In genomic region chr2:27461881-27462660, GRCm38 (mm10) we compare ENCODE assay signal across 19 mouse cellular contexts. TPM values are rescaled to one million over a fixed set of nuclear protein-coding genes. Genes with fewer than 3 reads are reported as not detected.
DNase-seq lines count a peak whose midpoint lies in the region; ATAC-seq and TF ChIP-seq lines count a peak whose summit lies in the region.
"Had no signal": no experiment of that assay in that cellular context is flagged by ENCODE, and none has a peak within 500 bp of the region (broad histone marks: within the 10 kb centered on the region; RNA-seq: fewer than 3 reads in every experiment).

No protein-coding gene starts in this region.

- intact Hi-C loops in left cerebral cortex, postnatal 25 days (cut with DNase I): no loop called here

- H3K4me1 ChIP-seq in kidney, adult 2 months (ENCODE audit: control insufficient read depth, insufficient read depth, low read length): no peaks in the 10 kb centered on the region; the same call in 1 of the 2 replicates
- no peaks in the 10 kb centered on the region for H3K4me1 ChIP-seq in kidney, embryonic 16.5 days (ENCODE audit: insufficient read depth, low read length)
- H3K4me1 ChIP-seq: forebrain, embryonic 12.5 days; heart, embryonic 15.5 days had no signal

- H3K9me3 ChIP-seq in kidney, embryonic 16.5 days (ENCODE audit: low read length): no peaks in the 10 kb centered on the region
- H3K9me3 ChIP-seq: embryonic facial prominence, embryonic 13.5 days; forebrain, embryonic 12.5 days; heart, embryonic 15.5 days had no signal

- 74% methylated on average over 4 of the region's 4 CpGs for WGBS in kidney, adult 2 months
- 87% methylated on average over 4 of the region's 4 CpGs for WGBS in kidney, embryonic 16.5 days

- H3K27me3 ChIP-seq in kidney, adult 2 months (replicated peaks; ENCODE audit: control insufficient read depth, insufficient read depth, low read length): no peaks in the 10 kb centered on the region
- no peaks in the 10 kb centered on the region for H3K27me3 ChIP-seq in kidney, embryonic 16.5 days (ENCODE audit: insufficient read depth, low read length)
- H3K27me3 ChIP-seq: embryonic facial prominence, embryonic 13.5 days; forebrain, embryonic 12.5 days; heart, embryonic 15.5 days had no signal

- no peaks in the 10 kb centered on the region for H3K36me3 ChIP-seq in kidney, adult 2 months (ENCODE audit: control insufficient read depth, insufficient read depth, low read length)
- peaks cover 73% of the 10 kb centered on the region for H3K36me3 ChIP-seq in kidney, embryonic 16.5 days (ENCODE audit: insufficient read depth, low read length)

- no peak overlapping the region for H3K4me3 ChIP-seq in kidney, adult 2 months (ENCODE audit: insufficient read depth, low read depth, low read length)
- no peak overlapping the region for H3K4me3 ChIP-seq in kidney, embryonic 16.5 days (ENCODE audit: low read length)
- H3K4me3 ChIP-seq: embryonic facial prominence, embryonic 13.5 days; erythroblast, embryonic 14.5 days; forebrain, embryonic 12.5 days; heart, embryonic 15.5 days had no signal

- H3K9ac ChIP-seq in kidney, embryonic 16.5 days (replicated peaks; ENCODE audit: low read length): no peak overlapping the region
- H3K9ac ChIP-seq: embryonic facial prominence, embryonic 13.5 days; forebrain, embryonic 12.5 days; heart, embryonic 15.5 days; hindbrain, embryonic 14.5 days; liver, embryonic 14.5 days had no signal

- H3K27ac ChIP-seq in kidney, adult 2 months (ENCODE audit: insufficient read depth, low read depth, low read length): peak overlapping the region; percentile 18; the same call in 1 of the 2 replicates
- no peak overlapping the region for H3K27ac ChIP-seq in kidney, embryonic 16.5 days (ENCODE audit: low read length)
- H3K27ac ChIP-seq: embryonic facial prominence, embryonic 13.5 days; forebrain, embryonic 12.5 days; heart, embryonic 15.5 days; hindbrain, embryonic 14.5 days; liver, embryonic 14.5 days had no signal

- TF ChIP-seq POLR2A in kidney, adult 2 months (IDR thresholded peaks at IDR 0.05; ENCODE audit: low read depth, low read length): no peak

- no peak overlapping the region for H3K4me2 ChIP-seq in kidney, embryonic 16.5 days (replicated peaks; ENCODE audit: low read depth, low read length)
- H3K4me2 ChIP-seq: embryonic facial prominence, embryonic 13.5 days; forebrain, embryonic 12.5 days; heart, embryonic 15.5 days; hindbrain, embryonic 14.5 days had no signal

- ATAC-seq in kidney, embryonic 16.5 days (ENCODE audit: low FRiP score, low TSS enrichment): no peak
- ATAC-seq: inflammation-experienced regulatory T-cells, adult 6 months had no signal

- DNase-seq in adrenal gland, adult 2 months: peak; percentile 23
- DNase-seq in adrenal gland, postnatal 4 days (ENCODE audit: low spot score in 2 of 2): no peak
- peak; percentile 95 for DNase-seq in kidney, adult 2 months
- DNase-seq in kidney, adult 9 months: peak; percentile 94
- DNase-seq in yolk sac, embryonic 10.5 days (ENCODE audit: low spot score): peak; percentile 79
- no peak for DNase-seq in left cerebral cortex, postnatal 25 days (ENCODE audit: low spot score in 2 of 2)
- DNase-seq: cerebellum, adult 18-20 months; cerebellum, postnatal 25 days; embryo, embryonic 11 days; heart, postnatal 4 days; midbrain, embryonic 14.5 days had no signal

- no peak for TF ChIP-seq CTCF in kidney, adult 2 months (conservative IDR thresholded peaks at IDR 0.05; ENCODE audit: insufficient read depth, insufficient read length, low read depth, low read length)

RNA-seq across cellular contexts. Expression of gene Brd3os, which starts 19.9 kb away (rescaled TPM):
- 10 to 100 TPM in 1 of 2 experiments, 1 to 10 TPM in 1; 6.2 to 17.2 TPM for total RNA-seq in adrenal gland, adult 2 months (2021)
- polyA plus RNA-seq in adrenal gland, adult 2 months (2012; rRNA removed): 46.0 and 60.2 TPM in 2 replicates
- 1 to 10 TPM; 7.7 to 7.8 TPM for total RNA-seq in adrenal gland, postnatal 4 days (2021)
- polyA plus RNA-seq in kidney, adult 2 months (2012; rRNA removed): 11.6 and 15.1 TPM in 2 replicates
- 13.1 and 13.7 TPM in 2 replicates for polyA plus RNA-seq in kidney, embryonic 16.5 days (2015; fragmentation: Nextera tagmentation; extraction: Ambion mirVana)
- total RNA-seq in left cerebral cortex, postnatal 25 days (2021): 10 to 100 TPM; 29.6 to 33.2 TPM
- polyA plus RNA-seq: erythroblast, embryonic 14.5 days; inflammation-experienced regulatory T-cells, adult 6 months had no signal

RNA-seq across cellular contexts. Expression of gene Vav2, which starts 35.2 kb away (rescaled TPM):
- total RNA-seq in adrenal gland, adult 2 months (2021): 10 to 100 TPM; 20.1 to 27.6 TPM
- 29.7 and 30.9 TPM in 2 replicates for polyA plus RNA-seq in adrenal gland, adult 2 months (2012; rRNA removed)
- total RNA-seq in adrenal gland, postnatal 4 days (2021): 10 to 100 TPM; 30.9 to 34.5 TPM
- 28.1 and 30.3 TPM in 2 replicates for polyA plus RNA-seq in kidney, adult 2 months (2012; rRNA removed)
- polyA plus RNA-seq in kidney, embryonic 16.5 days (2015; fragmentation: Nextera tagmentation; extraction: Ambion mirVana): 7.1 TPM in 2 replicates
- 10 to 100 TPM; 11.0 to 11.8 TPM for total RNA-seq in left cerebral cortex, postnatal 25 days (2021)

RNA-seq across cellular contexts. Expression of gene Brd3, which starts 45.4 kb away (rescaled TPM):
- total RNA-seq in adrenal gland, adult 2 months (2021): 10 to 100 TPM; 56.9 to 61.6 TPM
- 59.3 and 60.1 TPM in 2 replicates for polyA plus RNA-seq in adrenal gland, adult 2 months (2012; rRNA removed)
- total RNA-seq in adrenal gland, postnatal 4 days (2021): 100 to 1,000 TPM; 133 to 136 TPM
- 16.4 and 16.7 TPM in 2 replicates for polyA plus RNA-seq in kidney, adult 2 months (2012; rRNA removed)
- polyA plus RNA-seq in kidney, embryonic 16.5 days (2015; fragmentation: Nextera tagmentation; extraction: Ambion mirVana): 103 and 117 TPM in 2 replicates
- 10 to 100 TPM; 47.3 to 52.9 TPM for total RNA-seq in left cerebral cortex, postnatal 25 days (2021)

RNA-seq across cellular contexts. Expression of gene Wdr5, which starts 52.9 kb away (rescaled TPM):
- 10 to 100 TPM; 30.5 TPM for total RNA-seq in adrenal gland, adult 2 months (2021)
- 50.0 and 52.5 TPM in 2 replicates for polyA plus RNA-seq in adrenal gland, adult 2 months (2012; rRNA removed)
- total RNA-seq in adrenal gland, postnatal 4 days (2021): 10 to 100 TPM; 46.1 to 50.4 TPM
- polyA plus RNA-seq in kidney, adult 2 months (2012; rRNA removed): 28.7 and 29.7 TPM in 2 replicates
- polyA plus RNA-seq in kidney, embryonic 16.5 days (2015; fragmentation: Nextera tagmentation; extraction: Ambion mirVana): 67.3 and 70.5 TPM in 2 replicates
- total RNA-seq in left cerebral cortex, postnatal 25 days (2021): 10 to 100 TPM; 25.8 to 28.4 TPM

Comparison
In these comparisons a context has a peak if more than half of its experiments do, and no peak if none do; other contexts are left out.
1. DNase-seq: peak in adrenal gland, adult 2 months (single experiment), kidney, adult 2 months (single experiment), kidney, adult 9 months (single experiment) and yolk sac, embryonic 10.5 days (single experiment); none in adrenal gland, postnatal 4 days (0 of 2) and left cerebral cortex, postnatal 25 days (0 of 2).